Mouse (Mus musculus) forebrain, embryonic 14.5 days (tissue): ENCODE data around the gene AY761185. TPM values are rescaled to one million over a fixed set of nuclear protein-coding genes. Genes with fewer than 3 reads are reported as not detected.

Source experiments
- polyA plus RNA-seq: library from polyadenylated mRNA; unstranded; fragments of >200 nt; fragmentation: Nextera tagmentation; extraction: Ambion mirVana; gene quantifications from 2 replicates; pipeline ENCODE4 v1.2.1, GENCODE M21; 2014

The AY761185 gene
- polyA plus RNA-seq, 1 experiment from 2014 or later = not detected

Other genes starting within 250 kb of the AY761185 start
- not detected in 2 replicates for gene Defb33, start 52.0 kb downstream of the AY761185 start, polyA plus RNA-seq
- not detected in 2 replicates for gene Gm15056, start 42.1 kb downstream of the AY761185 start, polyA plus RNA-seq
- gene Gm6040, start 22.6 kb downstream of the AY761185 start, polyA plus RNA-seq = not detected in 2 replicates
- not detected in 2 replicates for gene Defa21, start 80.8 kb upstream of the AY761185 start, polyA plus RNA-seq
- gene Defa23, start 110.3 kb upstream of the AY761185 start, polyA plus RNA-seq = not detected in 2 replicates
- not detected in 2 replicates for gene Defa35, start 120.3 kb upstream of the AY761185 start, polyA plus RNA-seq
- gene Defa25, start 139.7 kb upstream of the AY761185 start, polyA plus RNA-seq = not detected in 2 replicates
- gene Gm14851, start 151.3 kb upstream of the AY761185 start, polyA plus RNA-seq = not detected in 2 replicates
- gene Defa30, start 189.9 kb upstream of the AY761185 start, polyA plus RNA-seq = not detected in 2 replicates
- not detected in 2 replicates for gene Defa22, start 217.6 kb upstream of the AY761185 start, polyA plus RNA-seq
- not detected in 2 replicates for gene Defa31, start 246.9 kb upstream of the AY761185 start, polyA plus RNA-seq